Mouse (Mus musculus) embryonic facial prominence, embryonic 15.5 days (tissue): ENCODE measurements around the gene Dydc1. TPM values are rescaled to one million over a fixed set of nuclear protein-coding genes. Genes with fewer than 3 reads are reported as not detected.

Experiments used
- polyA plus RNA-seq: library from polyadenylated mRNA; unstranded; fragments of >200 nt; fragmentation: Nextera tagmentation; extraction: Ambion mirVana; gene quantifications from 2 replicates; pipeline ENCODE4 v1.2.1, GENCODE M21; 2015

The Dydc1 gene
- polyA plus RNA-seq, 1 experiment from 2014 or later = 0.39 TPM

Other genes starting within 250 kb of the Dydc1 start
- 1.3 and 1.4 TPM in 2 replicates for gene Sh2d4b, start 179.6 kb upstream of the Dydc1 start, polyA plus RNA-seq
- 84.7 and 86.6 TPM in 2 replicates for gene Tspan14, start 106.1 kb upstream of the Dydc1 start, polyA plus RNA-seq
- gene Fam213a, start 59.1 kb upstream of the Dydc1 start, polyA plus RNA-seq = 89.0 and 91.4 TPM in 2 replicates
- gene Dydc2, start 3.7 kb upstream of the Dydc1 start, polyA plus RNA-seq = 0.71 and 1.5 TPM in 2 replicates
- not detected in 2 replicates for gene Mat1a, start 32.1 kb downstream of the Dydc1 start, polyA plus RNA-seq
- not detected in 2 replicates for gene Sftpa1, start 58.9 kb downstream of the Dydc1 start, polyA plus RNA-seq
- not detected in 2 replicates for gene Mbl1, start 78.5 kb downstream of the Dydc1 start, polyA plus RNA-seq
- gene Sftpd, start 112.2 kb downstream of the Dydc1 start, polyA plus RNA-seq = 2.3 and 2.6 TPM in 2 replicates
- not detected in 2 replicates for gene Gm2832, start 205.9 kb downstream of the Dydc1 start, polyA plus RNA-seq